Mouse (Mus musculus) spleen, adult 18-20 months (tissue): ENCODE measurements around the gene Cd27.
A peak's percentile ranks its signal among the peaks of the same experiment; 100 is the strongest.

ENCODE experiments used
- DNase-seq, 2 experiments: peaks; one replicate each; pipeline ENCODE4 v3.0.0; 2022; ENCODE audit warnings: mixed read lengths in 2 of 2

The Cd27 gene

DNA sequence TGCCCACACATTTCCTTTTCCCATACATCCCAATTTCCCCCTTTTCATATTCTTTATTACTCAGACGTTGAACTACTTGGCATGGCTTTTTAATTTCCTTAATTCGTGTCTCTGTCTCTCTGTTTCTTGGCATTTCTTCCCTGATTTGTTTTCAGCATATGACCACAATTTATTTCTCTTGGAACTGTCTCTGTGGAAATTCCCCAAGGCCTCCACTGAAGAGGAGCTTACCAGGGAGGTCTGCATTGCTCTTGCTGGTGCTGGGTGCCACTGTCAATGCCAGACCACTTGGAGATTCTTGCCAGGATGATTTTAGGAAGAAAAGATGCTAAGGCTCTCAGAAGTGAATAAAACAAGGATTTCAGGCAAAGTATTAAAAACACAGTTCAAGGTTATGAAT is 24.2 kb downstream of the Cd27 start:
- DNase-seq = no peak

DNA sequence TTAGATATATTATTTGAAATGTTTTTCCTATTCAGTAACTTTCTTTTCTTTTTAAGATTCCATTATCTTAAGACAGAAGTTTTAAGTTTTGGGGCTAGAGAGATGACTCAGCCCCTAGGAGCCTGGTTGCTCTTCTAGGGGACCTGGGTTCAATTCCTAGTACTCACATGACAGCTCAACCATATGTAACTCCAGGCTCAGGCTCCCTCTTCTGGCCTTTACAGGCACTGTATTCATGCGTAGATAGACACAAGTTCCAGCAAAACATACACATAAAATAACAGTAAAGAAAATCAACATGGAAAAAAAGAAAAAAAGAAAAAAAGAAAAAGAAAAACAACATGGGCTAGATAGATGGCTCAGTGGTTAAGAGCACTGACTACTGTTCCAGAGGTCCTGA is 26.4 kb downstream of the Cd27 start:
- no peak for DNase-seq

DNA sequence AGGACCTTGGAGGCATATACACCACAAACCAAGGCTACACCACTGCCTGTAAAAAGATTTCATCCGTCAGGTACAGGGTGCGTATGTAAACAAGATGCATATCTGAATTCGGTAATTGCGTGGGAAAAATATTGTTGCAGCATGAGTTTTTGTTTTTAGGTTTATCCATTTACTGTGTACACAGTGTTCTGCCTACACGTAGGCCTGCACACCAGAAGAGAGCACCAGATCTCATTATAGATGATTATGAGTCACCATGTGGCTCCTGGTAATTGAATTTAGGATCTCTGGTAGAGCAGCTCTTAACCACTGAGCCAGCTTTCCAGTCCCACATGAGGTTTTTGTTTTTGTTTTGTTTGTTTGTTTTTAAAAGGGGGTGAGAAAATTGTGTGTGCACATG is 39.6 kb downstream of the Cd27 start:
- DNase-seq = no peak

DNA sequence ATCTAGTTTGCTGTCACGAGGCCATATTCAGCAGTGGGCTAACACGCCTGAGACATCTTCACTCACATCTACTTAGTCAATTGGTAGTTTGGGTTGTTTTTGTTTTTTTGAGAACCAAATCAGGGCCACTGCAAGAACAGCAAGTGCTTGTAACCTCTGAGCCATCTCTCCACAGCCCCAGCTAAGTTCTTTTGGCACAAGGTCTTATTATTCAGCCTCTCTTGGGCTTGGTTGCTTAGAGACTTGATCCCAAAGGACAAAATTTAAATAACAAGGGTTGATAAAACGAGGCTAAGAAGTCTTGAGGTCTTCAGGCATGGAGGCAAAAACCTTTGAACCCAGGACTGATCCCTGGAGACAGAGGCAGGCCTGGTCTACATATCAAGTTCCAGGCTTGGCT is 40.5 kb downstream of the Cd27 start:
- DNase-seq = no peak

DNA sequence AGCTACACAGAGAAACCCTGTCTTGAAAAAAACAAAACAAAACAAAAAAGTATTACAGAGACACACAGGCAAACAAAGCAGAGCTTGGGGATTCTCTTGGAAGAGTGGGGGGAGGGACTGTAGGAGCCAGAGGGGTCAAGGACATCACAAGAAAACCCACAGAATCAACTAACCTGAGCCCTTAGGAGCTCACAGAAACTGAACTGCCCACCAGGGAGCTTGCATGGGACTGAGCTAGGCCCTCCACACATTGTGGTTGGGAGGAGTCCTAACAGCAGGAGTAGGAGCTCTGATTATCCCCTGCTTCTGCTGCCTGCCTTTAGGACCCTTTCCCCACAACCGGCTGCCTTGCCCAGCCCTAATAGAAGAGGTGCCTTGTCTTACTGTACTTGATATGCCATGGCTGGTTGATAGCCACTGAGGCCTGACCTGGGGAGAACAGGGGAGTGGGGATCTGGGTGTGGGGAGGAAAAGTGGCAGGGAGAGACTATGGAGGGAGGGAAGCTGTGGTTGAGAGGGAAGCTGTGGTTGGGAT is 41.2 kb downstream of the Cd27 start:
- no peak for DNase-seq

DNA sequence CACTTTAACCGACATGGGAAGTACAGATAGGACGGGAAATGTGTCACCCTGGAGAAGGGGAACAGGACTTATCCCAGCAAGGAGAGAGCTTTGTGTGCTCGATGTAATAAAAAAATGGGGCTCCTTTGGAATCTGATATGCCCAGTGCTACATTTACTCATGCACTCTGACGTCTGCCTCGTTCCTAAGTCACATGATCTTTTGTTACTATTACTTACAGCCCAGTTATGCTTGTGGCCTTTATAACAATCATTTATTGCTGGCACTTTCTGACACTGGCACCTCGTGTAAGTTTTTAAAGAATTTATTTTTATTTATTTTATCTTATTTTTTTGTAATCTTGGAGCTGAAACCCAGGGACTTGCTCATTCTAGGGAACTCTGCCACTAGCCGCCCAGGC is 43.4 kb downstream of the Cd27 start:
- DNase-seq = no peak

DNA sequence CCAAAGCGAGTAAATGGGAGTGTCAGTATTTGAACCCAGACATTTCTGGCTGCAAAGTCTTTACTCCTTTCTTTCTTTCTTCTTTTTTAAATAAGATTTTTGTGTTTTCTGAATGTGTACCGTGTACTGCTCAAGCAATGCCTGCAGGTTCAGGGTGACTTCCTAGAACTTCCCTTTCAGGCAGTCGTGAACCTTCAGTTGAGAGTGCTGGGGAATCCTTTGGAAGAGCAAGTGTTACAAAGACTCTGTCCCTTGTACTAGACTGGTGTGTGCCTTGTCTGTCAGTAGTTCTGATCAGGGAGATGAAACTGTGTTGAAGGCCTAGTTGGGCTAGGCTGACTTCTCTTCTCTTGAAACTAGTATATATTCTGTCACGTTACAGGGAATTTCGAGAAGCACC is 44.0 kb downstream of the Cd27 start:
- no peak for DNase-seq

DNA sequence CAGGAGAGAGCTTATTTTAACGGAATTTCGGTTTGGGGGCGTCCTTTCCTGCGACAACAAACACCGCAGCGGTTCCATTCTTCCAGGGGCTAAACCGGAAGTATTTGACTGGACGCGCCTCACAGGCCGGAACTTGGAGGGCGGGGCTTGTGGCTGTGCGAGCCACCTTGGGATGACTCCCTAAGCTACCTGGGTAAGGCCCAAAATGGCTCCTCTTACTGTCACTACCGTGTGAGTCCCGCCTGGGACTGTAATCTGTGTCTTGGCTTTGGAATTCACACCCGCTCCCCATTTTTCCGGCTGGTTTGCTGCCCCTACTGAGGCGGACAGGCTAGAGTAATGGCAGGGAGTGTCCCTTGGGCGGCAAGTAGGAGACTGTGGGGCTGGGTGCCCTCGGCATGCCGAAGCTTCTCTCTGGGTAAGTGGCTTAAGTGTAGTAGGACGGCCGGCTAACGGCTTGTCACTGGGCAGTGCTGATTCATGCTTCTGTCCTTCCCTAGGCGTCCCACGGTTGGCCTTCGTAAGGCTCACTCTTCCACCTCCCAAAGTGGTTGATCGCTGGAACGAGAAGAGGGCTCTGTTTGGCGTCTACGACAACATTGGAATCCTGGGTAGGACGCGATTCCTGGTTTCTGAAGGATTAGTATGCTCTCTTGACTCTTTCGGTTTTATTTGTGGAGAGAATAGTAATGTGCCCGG is 44.6 kb downstream of the Cd27 start:
- DNase-seq = peak; percentile 83 to 87

DNA sequence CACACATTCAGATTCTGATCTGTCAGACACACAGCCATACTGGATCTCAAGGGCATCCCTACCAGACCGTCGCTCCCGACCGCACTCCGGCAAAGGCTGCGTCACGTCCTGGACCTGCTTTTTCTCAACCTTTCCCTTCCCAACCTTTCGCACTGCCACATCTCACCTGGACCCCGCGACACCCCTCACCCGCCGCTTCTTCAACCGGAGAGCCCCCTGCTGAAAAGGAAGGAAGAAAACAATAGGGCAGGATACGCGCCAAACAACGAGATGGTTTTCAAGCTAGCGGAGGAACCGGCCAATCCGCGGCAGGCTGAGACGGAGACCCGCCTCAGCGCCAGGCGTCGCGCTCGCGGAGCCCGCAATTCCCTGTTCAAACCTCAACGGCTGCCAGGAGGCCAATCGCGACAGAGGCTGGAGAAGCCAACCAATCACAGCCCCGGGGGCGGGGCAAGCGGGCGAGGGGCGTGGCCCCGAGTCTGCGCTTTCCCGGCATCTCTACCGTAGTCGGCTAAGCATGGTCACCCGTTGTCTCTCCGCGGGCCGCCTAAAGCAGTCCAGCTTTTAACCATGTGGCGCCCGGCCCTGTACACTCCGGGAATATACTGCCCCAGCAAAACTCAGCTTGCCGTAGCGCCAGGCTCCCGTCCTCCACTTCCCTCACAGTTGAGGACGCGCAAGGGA is 45.3 kb downstream of the Cd27 start, which contains the start of the genes Ncapd2 and Mrpl51:
Gene Ncapd2 (minus strand): TSS at position 370 of the 684 bp plus-strand sequence.
Gene Mrpl51 (plus strand): TSS at position 470 of the 684 bp plus-strand sequence.
- DNase-seq = peak; percentile 93 to 96

DNA sequence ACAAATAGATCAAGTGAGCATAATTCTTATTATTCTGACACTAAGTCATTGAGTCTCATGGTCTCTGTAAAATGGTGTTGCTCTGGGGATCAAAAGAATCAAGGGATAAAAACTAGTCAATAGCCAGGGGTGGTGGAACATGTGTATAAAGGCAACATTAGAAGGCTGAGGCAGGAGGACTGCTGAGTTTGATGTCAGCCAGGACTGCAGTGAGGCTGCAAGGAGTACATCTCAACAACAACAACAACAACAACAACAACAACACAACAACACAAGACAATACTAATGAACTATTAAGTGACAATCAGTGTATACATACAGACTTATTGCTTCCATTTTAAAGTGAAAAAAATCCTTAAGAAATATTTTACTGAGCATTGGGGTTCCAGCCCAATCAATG is 46.0 kb downstream of the Cd27 start:
- DNase-seq = no peak

DNA sequence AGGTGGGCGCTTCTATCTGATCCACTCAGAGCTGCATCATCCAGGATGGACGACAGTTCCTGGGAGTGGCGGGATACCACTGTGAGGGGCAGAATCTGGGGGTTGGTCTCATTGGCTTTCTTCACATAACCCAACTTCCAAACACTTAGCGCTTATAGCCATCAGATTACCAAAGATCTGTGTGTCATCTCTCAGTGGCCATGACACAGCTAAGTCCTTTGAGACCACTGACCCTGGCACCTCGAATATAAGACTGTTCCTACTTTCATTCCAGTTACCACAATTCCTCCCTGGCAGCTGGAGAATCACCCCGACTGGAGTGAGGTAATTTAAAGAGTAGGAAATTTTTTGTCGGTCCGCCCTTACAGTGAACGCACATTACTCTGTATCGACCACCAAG is 50.6 kb downstream of the Cd27 start:
- no peak for DNase-seq
